Mouse (Mus musculus): Measurements from ENCODE around the gene Shisa7. TPM values are rescaled to one million over a fixed set of nuclear protein-coding genes. Genes with fewer than 3 reads are reported as not detected.

Shisa7 gene
- polyA plus RNA-seq, 1 experiment from 2014 or later, result 5.8 TPM

GRCm38 (mm10) chr7:4782130-4782529, 62.4 kb downstream of the Shisa7 start:
- DNase-seq (ENCODE audit: low spot score), result no peak
- no peak overlapping the region for H3K4me2 ChIP-seq (ENCODE audit: low read length)
- no peak overlapping the region for H3K4me3 ChIP-seq (ENCODE audit: low read depth, low read length)
- ATAC-seq, result no peak
- H3K27ac ChIP-seq (ENCODE audit: low read depth, low read length), result no peak overlapping the region
- no peak overlapping the region for H3K9ac ChIP-seq (ENCODE audit: low read length)
- H3K36me3 ChIP-seq (ENCODE audit: control insufficient read depth, insufficient read depth, low read length), result no peaks in the 10 kb centered on the region
- peaks cover 16% of the 10 kb centered on the region for H3K27me3 ChIP-seq (replicated peaks; ENCODE audit: control insufficient read depth, insufficient read depth, low read length)
- 56% methylated on average over 3 of the region's 3 CpGs for WGBS
- 0 out of 2 replicates have a peak, but pooled peaks cover under 1% of the 10 kb centered on the region for H3K4me1 ChIP-seq (ENCODE audit: control insufficient read depth, insufficient read depth, low read length)
- H3K9me3 ChIP-seq (replicated peaks; ENCODE audit: control insufficient read depth, low read length), result no peaks in the 10 kb centered on the region

GRCm38 (mm10) chr7:4779921-4780320, 64.6 kb downstream of the Shisa7 start:
- Histone ChIP-seq H3K27me3 (replicated peaks; ENCODE audit: control insufficient read depth, insufficient read depth, low read length) (peaks cover 35% of the 10 kb centered on the region), H3K36me3 (ENCODE audit: control insufficient read depth, insufficient read depth, low read length) (no peaks in the 10 kb centered on the region)
- 39% methylated on average over 5 of the region's 5 CpGs for WGBS

GRCm38 (mm10) chr7:4777851-4778637, 66.5 kb downstream of the Shisa7 start:
- Histone ChIP-seq H3K9ac (ENCODE audit: low read length) (no peak overlapping the region), H3K36me3 (ENCODE audit: control insufficient read depth, insufficient read depth, low read length) (no peaks in the 10 kb centered on the region), H3K4me1 (ENCODE audit: control insufficient read depth, insufficient read depth, low read length) (0 out of 2 replicates have a peak, but pooled peaks cover 3% of the 10 kb centered on the region), H3K27ac (ENCODE audit: low read depth, low read length) (no peak overlapping the region), H3K4me3 (ENCODE audit: low read depth, low read length) (no peak overlapping the region), H3K4me2 (ENCODE audit: low read length) (no peak overlapping the region), H3K27me3 (replicated peaks; ENCODE audit: control insufficient read depth, insufficient read depth, low read length) (peaks cover 35% of the 10 kb centered on the region), H3K9me3 (replicated peaks; ENCODE audit: control insufficient read depth, low read length) (no peaks in the 10 kb centered on the region)
- WGBS, result 3% methylated on average over 16 of the region's 20 CpGs
- DNase-seq (ENCODE audit: low spot score) (no peak), ATAC-seq (no peak)

More at GRCm38 (mm10) chr7:4779921-4780320, 64.6 kb downstream of the Shisa7 start:
- Histone ChIP-seq H3K4me1 (ENCODE audit: control insufficient read depth, insufficient read depth, low read length) (0 out of 2 replicates have a peak, but pooled peaks cover 3% of the 10 kb centered on the region), H3K4me3 (ENCODE audit: low read depth, low read length) (no peak overlapping the region), H3K4me2 (ENCODE audit: low read length) (no peak overlapping the region), H3K9ac (ENCODE audit: low read length) (no peak overlapping the region), H3K27ac (ENCODE audit: low read depth, low read length) (no peak overlapping the region), H3K9me3 (replicated peaks; ENCODE audit: control insufficient read depth, low read length) (no peaks in the 10 kb centered on the region)
- ATAC-seq (no peak), DNase-seq (ENCODE audit: low spot score) (no peak)

GRCm38 (mm10) chr7:4776861-4777830, 67.3 kb downstream of the Shisa7 start:
- DNase-seq (ENCODE audit: low spot score), result peak; percentile 73
- H3K4me1 ChIP-seq (ENCODE audit: control insufficient read depth, insufficient read depth, low read length), result 0 out of 2 replicates have a peak, but pooled peaks cover 3% of the 10 kb centered on the region
- H3K27ac ChIP-seq (ENCODE audit: low read depth, low read length), result no peak overlapping the region
- H3K4me2 ChIP-seq (ENCODE audit: low read length), result peak overlapping the region; percentile 49
- peak; percentile 83 for ATAC-seq
- peaks cover 35% of the 10 kb centered on the region for H3K27me3 ChIP-seq (replicated peaks; ENCODE audit: control insufficient read depth, insufficient read depth, low read length)
- no peaks in the 10 kb centered on the region for H3K9me3 ChIP-seq (replicated peaks; ENCODE audit: control insufficient read depth, low read length)
- H3K4me3 ChIP-seq (ENCODE audit: low read depth, low read length), result peak overlapping the region; percentile 32
- peak overlapping the region; percentile 41 for H3K9ac ChIP-seq (ENCODE audit: low read length)
- 1% methylated on average over 40 of the region's 56 CpGs for WGBS
- no peaks in the 10 kb centered on the region for H3K36me3 ChIP-seq (ENCODE audit: control insufficient read depth, insufficient read depth, low read length)

GRCm38 (mm10) chr7:4776131-4776530, 68.4 kb downstream of the Shisa7 start:
- Histone ChIP-seq H3K36me3 (ENCODE audit: control insufficient read depth, insufficient read depth, low read length) (no peaks in the 10 kb centered on the region), H3K27me3 (replicated peaks; ENCODE audit: control insufficient read depth, insufficient read depth, low read length) (peaks cover 35% of the 10 kb centered on the region)
- WGBS, result 57% methylated on average over 10 of the region's 10 CpGs

More at GRCm38 (mm10) chr7:4776131-4776530, 68.4 kb downstream of the Shisa7 start:
- no peak overlapping the region for H3K4me3 ChIP-seq (ENCODE audit: low read depth, low read length)
- no peak overlapping the region for H3K9ac ChIP-seq (ENCODE audit: low read length)
- no peak overlapping the region for H3K27ac ChIP-seq (ENCODE audit: low read depth, low read length)
- H3K4me1 ChIP-seq (ENCODE audit: control insufficient read depth, insufficient read depth, low read length), result 0 out of 2 replicates have a peak, but pooled peaks cover 3% of the 10 kb centered on the region
- no peak for DNase-seq (ENCODE audit: low spot score)
- no peak overlapping the region for H3K4me2 ChIP-seq (ENCODE audit: low read length)
- no peaks in the 10 kb centered on the region for H3K9me3 ChIP-seq (replicated peaks; ENCODE audit: control insufficient read depth, low read length)
- ATAC-seq, result no peak

Other genes with a start within 250 kb of the Shisa7 start
- gene Ptprh, start 240.7 kb downstream of the Shisa7 start, polyA plus RNA-seq (2014; fragmentation: Nextera tagmentation; extraction: Ambion mirVana), result not detected in 2 replicates
- gene Tmem86b, start 213.3 kb downstream of the Shisa7 start, polyA plus RNA-seq (2014; fragmentation: Nextera tagmentation; extraction: Ambion mirVana), result 2.4 and 2.6 TPM in 2 replicates
- gene Ppp6r1, start 185.7 kb downstream of the Shisa7 start, polyA plus RNA-seq (2014; fragmentation: Nextera tagmentation; extraction: Ambion mirVana), result 4.4 and 5.3 TPM in 2 replicates
- 141 and 156 TPM in 2 replicates for gene Hspbp1, start 159.6 kb downstream of the Shisa7 start, polyA plus RNA-seq (2014; fragmentation: Nextera tagmentation; extraction: Ambion mirVana)
- gene Brsk1, start 154.1 kb downstream of the Shisa7 start, polyA plus RNA-seq (2014; fragmentation: Nextera tagmentation; extraction: Ambion mirVana), result 7.9 and 8.0 TPM in 2 replicates
- gene Tmem150b, start 119.4 kb downstream of the Shisa7 start, polyA plus RNA-seq (2014; fragmentation: Nextera tagmentation; extraction: Ambion mirVana), result 0.12 TPM in 1 of 2 replicates, not detected in the other
- 54.6 and 57.1 TPM in 2 replicates for gene Kmt5c, start 104.6 kb downstream of the Shisa7 start, polyA plus RNA-seq (2014; fragmentation: Nextera tagmentation; extraction: Ambion mirVana)
- gene Cox6b2, start 91.6 kb downstream of the Shisa7 start, polyA plus RNA-seq (2014; fragmentation: Nextera tagmentation; extraction: Ambion mirVana), result 11.7 and 13.1 TPM in 2 replicates
- gene Fam71e2, start 73.4 kb downstream of the Shisa7 start, polyA plus RNA-seq (2014; fragmentation: Nextera tagmentation; extraction: Ambion mirVana), result not detected in 2 replicates
- gene Il11, start 61.8 kb downstream of the Shisa7 start, polyA plus RNA-seq (2014; fragmentation: Nextera tagmentation; extraction: Ambion mirVana), result 0.21 and 0.32 TPM in 2 replicates
- gene Tmem190, start 61.8 kb downstream of the Shisa7 start, polyA plus RNA-seq (2014; fragmentation: Nextera tagmentation; extraction: Ambion mirVana), result not detected in 2 replicates
- gene Tmem238, start 55.0 kb downstream of the Shisa7 start, polyA plus RNA-seq (2014; fragmentation: Nextera tagmentation; extraction: Ambion mirVana), result 1.5 and 1.7 TPM in 2 replicates
- gene Rpl28, start 51.8 kb downstream of the Shisa7 start, polyA plus RNA-seq (2014; fragmentation: Nextera tagmentation; extraction: Ambion mirVana), result 179 and 182 TPM in 2 replicates
- gene Ube2s, start 32.1 kb downstream of the Shisa7 start, polyA plus RNA-seq (2014; fragmentation: Nextera tagmentation; extraction: Ambion mirVana), result 378 and 472 TPM in 2 replicates
- gene Isoc2b, start 25.6 kb upstream of the Shisa7 start, polyA plus RNA-seq (2014; fragmentation: Nextera tagmentation; extraction: Ambion mirVana), result 3.3 and 4.3 TPM in 2 replicates
- gene Isoc2a, start 32.5 kb upstream of the Shisa7 start, polyA plus RNA-seq (2014; fragmentation: Nextera tagmentation; extraction: Ambion mirVana), result 0.53 and 0.59 TPM in 2 replicates
- gene Gm36210, start 61.8 kb upstream of the Shisa7 start, polyA plus RNA-seq (2014; fragmentation: Nextera tagmentation; extraction: Ambion mirVana), result 0.33 and 0.44 TPM in 2 replicates
- 3.6 and 3.8 TPM in 2 replicates for gene Zfp628, start 70.5 kb upstream of the Shisa7 start, polyA plus RNA-seq (2014; fragmentation: Nextera tagmentation; extraction: Ambion mirVana)
- 9.8 and 17.7 TPM in 2 replicates for gene Nat14, start 77.3 kb upstream of the Shisa7 start, polyA plus RNA-seq (2014; fragmentation: Nextera tagmentation; extraction: Ambion mirVana)
- 0.23 and 0.41 TPM in 2 replicates for gene Ssc5d, start 81.1 kb upstream of the Shisa7 start, polyA plus RNA-seq (2014; fragmentation: Nextera tagmentation; extraction: Ambion mirVana)
- not detected in 2 replicates for gene Sbk2, start 119.7 kb upstream of the Shisa7 start, polyA plus RNA-seq (2014; fragmentation: Nextera tagmentation; extraction: Ambion mirVana)
- gene Sbk3, start 126.5 kb upstream of the Shisa7 start, polyA plus RNA-seq (2014; fragmentation: Nextera tagmentation; extraction: Ambion mirVana), result 0.39 and 0.42 TPM in 2 replicates
- gene Zfp579, start 151.5 kb upstream of the Shisa7 start, polyA plus RNA-seq (2014; fragmentation: Nextera tagmentation; extraction: Ambion mirVana), result 37.9 and 52.9 TPM in 2 replicates
- 11.3 and 13.5 TPM in 2 replicates for gene Zfp524, start 169.7 kb upstream of the Shisa7 start, polyA plus RNA-seq (2014; fragmentation: Nextera tagmentation; extraction: Ambion mirVana)
- gene Fiz1, start 170.0 kb upstream of the Shisa7 start, polyA plus RNA-seq (2014; fragmentation: Nextera tagmentation; extraction: Ambion mirVana), result 34.3 and 42.8 TPM in 2 replicates
- gene Gm44973, start 170.8 kb upstream of the Shisa7 start, polyA plus RNA-seq (2014; fragmentation: Nextera tagmentation; extraction: Ambion mirVana), result 0.59 and 1.9 TPM in 2 replicates
- 5.4 and 5.9 TPM in 2 replicates for gene Zfp865, start 175.7 kb upstream of the Shisa7 start, polyA plus RNA-seq (2014; fragmentation: Nextera tagmentation; extraction: Ambion mirVana)
- gene Ccdc106, start 175.9 kb upstream of the Shisa7 start, polyA plus RNA-seq (2014; fragmentation: Nextera tagmentation; extraction: Ambion mirVana), result 36.1 and 45.5 TPM in 2 replicates
- gene 4632433K11Rik, start 189.4 kb upstream of the Shisa7 start, polyA plus RNA-seq (2014; fragmentation: Nextera tagmentation; extraction: Ambion mirVana), result not detected in 2 replicates
- gene Zfp784, start 193.8 kb upstream of the Shisa7 start, polyA plus RNA-seq (2014; fragmentation: Nextera tagmentation; extraction: Ambion mirVana), result 6.2 and 6.3 TPM in 2 replicates
- gene Zfp580, start 206.8 kb upstream of the Shisa7 start, polyA plus RNA-seq (2014; fragmentation: Nextera tagmentation; extraction: Ambion mirVana), result 54.5 and 64.9 TPM in 2 replicates
- 124 and 133 TPM in 2 replicates for gene U2af2, start 217.4 kb upstream of the Shisa7 start, polyA plus RNA-seq (2014; fragmentation: Nextera tagmentation; extraction: Ambion mirVana)
- 71.3 and 89.0 TPM in 2 replicates for gene Epn1, start 235.5 kb upstream of the Shisa7 start, polyA plus RNA-seq (2014; fragmentation: Nextera tagmentation; extraction: Ambion mirVana)

Data from forebrain, embryonic 14.5 days (tissue).